Mouse (Mus musculus) forebrain, embryonic 10.5 days (tissue): ENCODE data around the gene Rbpjl. TPM values are rescaled to one million over a fixed set of nuclear protein-coding genes. Genes with fewer than 3 reads are reported as not detected.

ENCODE experiments used
- DNase-seq: peaks from one replicate; pipeline ENCODE4 v3.0.0-alpha.2; 2017; ENCODE audit warnings: low spot score; ENCODE audit errors: extremely low spot score
- H3K27ac ChIP-seq: fragments of 300-500 bp; sonication (generic); 2 replicates; pipeline ENCODE4 v1.5.1; 2016; ENCODE audit warnings: mild to moderate bottlenecking
- H3K27me3 ChIP-seq: fragments of 300-500 bp; sonication (generic); 2 replicates; pipeline ENCODE4 v1.6.1; 2016; ENCODE audit warnings: mild to moderate bottlenecking; ENCODE audit not compliant: poor library complexity, severe bottlenecking
- H3K36me3 ChIP-seq: fragments of 300-500 bp; sonication (generic); replicated peaks from 2 replicates; pipeline ENCODE4 v1.6.1; 2016; ENCODE audit warnings: mild to moderate bottlenecking, moderate library complexity
- H3K4me1 ChIP-seq: fragments of 300-500 bp; sonication (generic); 2 replicates; pipeline ENCODE4 v1.6.1; 2016
- H3K4me3 ChIP-seq: fragments of 300-500 bp; sonication (generic); 2 replicates; pipeline ENCODE4 v1.5.1; 2016; ENCODE audit warnings: mild to moderate bottlenecking, moderate library complexity
- H3K9me3 ChIP-seq: fragments of 300-500 bp; sonication (generic); 2 replicates; pipeline ENCODE4 v1.6.1; 2016; ENCODE audit warnings: mild to moderate bottlenecking, moderate library complexity
- WGBS: fragments of 180-500 bp; shearing (Covaris S2); methylation state at CpG from one replicate; pipeline ENCODE4 v1.1.7; 2016; 5-methylcytosine and 5-hydroxymethylcytosine counted together
- polyA plus RNA-seq: library from polyadenylated mRNA; unstranded; fragments of >200 nt; fragmentation: Nextera tagmentation; extraction: Ambion mirVana; gene quantifications from 2 replicates; pipeline ENCODE4 v1.2.1, GENCODE M21; 2016

Gene Rbpjl
- polyA plus RNA-seq, 1 experiment from 2014 or later, result not detected

- WGBS, result 54% methylated on average over 5 of the region's 5 CpGs
- peaks cover 21% of the 10 kb centered on the region for H3K27me3 ChIP-seq
- peak overlapping the region; percentile 15; the same call in 1 of the 2 replicates for H3K27ac ChIP-seq
- no peak overlapping the region for H3K4me3 ChIP-seq
- no peaks in the 10 kb centered on the region; the same call in 1 of the 2 replicates for H3K36me3 ChIP-seq
- H3K9me3 ChIP-seq, result no peaks in the 10 kb centered on the region
- peaks cover 78% of the 10 kb centered on the region for H3K4me1 ChIP-seq
- DNase-seq, result no peak
Measured at GRCm38 (mm10) chr2:164435216-164436090, 32.5 kb downstream of the Rbpjl start.

- 18% methylated on average over 8 of the region's 8 CpGs for WGBS
- peaks cover 21% of the 10 kb centered on the region for H3K27me3 ChIP-seq
- no peak for DNase-seq
- no peaks in the 10 kb centered on the region for H3K9me3 ChIP-seq
- H3K4me3 ChIP-seq, result no peak overlapping the region
- H3K36me3 ChIP-seq, result no peaks in the 10 kb centered on the region; the same call in 1 of the 2 replicates
- H3K4me1 ChIP-seq, result peaks cover 77% of the 10 kb centered on the region
- peak overlapping the region; percentile 59 for H3K27ac ChIP-seq
Measured at GRCm38 (mm10) chr2:164436215-164436913, 33.4 kb downstream of the Rbpjl start.

GRCm38 (mm10) chr2:164436961-164437360 lies 34.0 kb downstream of the Rbpjl start:
- H3K36me3 ChIP-seq, result no peaks in the 10 kb centered on the region; the same call in 1 of the 2 replicates
- no peak for DNase-seq
- peaks cover 77% of the 10 kb centered on the region for H3K4me1 ChIP-seq
- peak overlapping the region; percentile 59 for H3K27ac ChIP-seq
- 54% methylated on average over 3 of the region's 3 CpGs for WGBS
- H3K27me3 ChIP-seq, result peaks cover 21% of the 10 kb centered on the region
- no peaks in the 10 kb centered on the region for H3K9me3 ChIP-seq
- no peak overlapping the region for H3K4me3 ChIP-seq

GRCm38 (mm10) chr2:164437710-164438109 lies 34.8 kb downstream of the Rbpjl start:
- DNase-seq, result no peak
- Histone ChIP-seq H3K4me3 (no peak overlapping the region), H3K27me3 (peaks cover 27% of the 10 kb centered on the region), H3K27ac (no peak overlapping the region), H3K9me3 (no peaks in the 10 kb centered on the region), H3K36me3 (no peaks in the 10 kb centered on the region; the same call in 1 of the 2 replicates), H3K4me1 (peaks cover 77% of the 10 kb centered on the region)
- WGBS, result 84% methylated on average over 6 of the region's 6 CpGs

- 75% methylated on average over 8 of the region's 8 CpGs for WGBS
- Histone ChIP-seq H3K4me1 (peaks cover 77% of the 10 kb centered on the region), H3K27me3 (peaks cover 32% of the 10 kb centered on the region)
Measured at GRCm38 (mm10) chr2:164438257-164438656, 35.3 kb downstream of the Rbpjl start.

GRCm38 (mm10) chr2:164439001-164439421 lies 36.1 kb downstream of the Rbpjl start:
- no peak overlapping the region for H3K27ac ChIP-seq
- DNase-seq, result no peak
- no peaks in the 10 kb centered on the region; the same call in 1 of the 2 replicates for H3K36me3 ChIP-seq
- H3K4me3 ChIP-seq, result no peak overlapping the region
- H3K4me1 ChIP-seq, result peaks cover 82% of the 10 kb centered on the region
- 65% methylated on average over 3 of the region's 3 CpGs for WGBS
- no peaks in the 10 kb centered on the region for H3K9me3 ChIP-seq
- peaks cover 38% of the 10 kb centered on the region for H3K27me3 ChIP-seq

More at GRCm38 (mm10) chr2:164438257-164438656, 35.3 kb downstream of the Rbpjl start:
- no peaks in the 10 kb centered on the region for H3K9me3 ChIP-seq
- no peaks in the 10 kb centered on the region; the same call in 1 of the 2 replicates for H3K36me3 ChIP-seq
- DNase-seq, result no peak
- no peak overlapping the region for H3K4me3 ChIP-seq
- H3K27ac ChIP-seq, result no peak overlapping the region

GRCm38 (mm10) chr2:164440314-164440713 lies 37.4 kb downstream of the Rbpjl start:
- Histone ChIP-seq H3K4me3 (no peak overlapping the region), H3K27me3 (peaks cover 45% of the 10 kb centered on the region), H3K9me3 (no peaks in the 10 kb centered on the region), H3K4me1 (peaks cover 73% of the 10 kb centered on the region), H3K36me3 (no peaks in the 10 kb centered on the region; the same call in 1 of the 2 replicates), H3K27ac (no peak overlapping the region)
- no peak for DNase-seq
- 82% methylated on average over 5 of the region's 5 CpGs for WGBS

- H3K4me1 ChIP-seq, result peaks cover 65% of the 10 kb centered on the region
- WGBS, result 32% methylated on average over 8 of the region's 8 CpGs
- H3K36me3 ChIP-seq, result no peaks in the 10 kb centered on the region; the same call in 1 of the 2 replicates
- H3K9me3 ChIP-seq, result no peaks in the 10 kb centered on the region
- DNase-seq, result no peak
- H3K4me3 ChIP-seq, result peak overlapping the region; percentile 21; the same call in 1 of the 2 replicates
- H3K27me3 ChIP-seq, result peaks cover 45% of the 10 kb centered on the region
- H3K27ac ChIP-seq, result no peak overlapping the region
Measured at GRCm38 (mm10) chr2:164441155-164441554, 38.2 kb downstream of the Rbpjl start.

GRCm38 (mm10) chr2:164441731-164442130 lies 38.8 kb downstream of the Rbpjl start:
- peaks cover 59% of the 10 kb centered on the region for H3K4me1 ChIP-seq

GRCm38 (mm10) chr2:164442315-164443050 lies 39.5 kb downstream of the Rbpjl start:
- Histone ChIP-seq H3K36me3 (no peaks in the 10 kb centered on the region; the same call in 1 of the 2 replicates), H3K27ac (peak overlapping the region; percentile 88), H3K27me3 (peaks cover 45% of the 10 kb centered on the region), H3K9me3 (no peaks in the 10 kb centered on the region), H3K4me1 (peaks cover 52% of the 10 kb centered on the region), H3K4me3 (peak overlapping the region; percentile 76)
- peak; percentile 45 for DNase-seq
- WGBS, result 2% methylated on average over 29 of the region's 29 CpGs

More at GRCm38 (mm10) chr2:164441731-164442130, 38.8 kb downstream of the Rbpjl start:
- Histone ChIP-seq H3K4me3 (peak overlapping the region; percentile 76), H3K9me3 (no peaks in the 10 kb centered on the region), H3K36me3 (no peaks in the 10 kb centered on the region; the same call in 1 of the 2 replicates), H3K27me3 (peaks cover 45% of the 10 kb centered on the region), H3K27ac (no peak overlapping the region)
- WGBS, result 36% methylated on average over 7 of the region's 7 CpGs
- no peak for DNase-seq

- under 1% methylated on average over 26 of the region's 26 CpGs for WGBS
Measured at GRCm38 (mm10) chr2:164443051-164443437, 40.1 kb downstream of the Rbpjl start.

GRCm38 (mm10) chr2:164443460-164444000 lies 40.6 kb downstream of the Rbpjl start, which contains the start of gene Sdc4:
TSS of gene Sdc4 (minus strand) at chr2:164443887.
- H3K27me3 ChIP-seq, result peaks cover 45% of the 10 kb centered on the region
- peak within 1 kb of the TSS; percentile 88 for H3K27ac ChIP-seq
- DNase-seq, result no peak
- peaks cover 43% of the 10 kb centered on the region for H3K4me1 ChIP-seq
- H3K9me3 ChIP-seq, result no peaks in the 10 kb centered on the region
- 7% methylated on average over 18 of the region's 18 CpGs for WGBS
- H3K4me3 ChIP-seq, result peak within 1 kb of the TSS; percentile 76
- no peaks in the 10 kb centered on the region; the same call in 1 of the 2 replicates for H3K36me3 ChIP-seq

More at GRCm38 (mm10) chr2:164443051-164443437, 40.1 kb downstream of the Rbpjl start:
- H3K27ac ChIP-seq, result peak overlapping the region; percentile 88
- H3K4me1 ChIP-seq, result peaks cover 47% of the 10 kb centered on the region
- no peaks in the 10 kb centered on the region; the same call in 1 of the 2 replicates for H3K36me3 ChIP-seq
- H3K9me3 ChIP-seq, result no peaks in the 10 kb centered on the region
- peaks cover 45% of the 10 kb centered on the region for H3K27me3 ChIP-seq
- H3K4me3 ChIP-seq, result peak overlapping the region; percentile 76
- peak; percentile 78 for DNase-seq
